ENCODE assay signal across 35 mouse cellular contexts in genomic region chr3:101285851-101286250, GRCm38 (mm10). TPM values are rescaled to one million over a fixed set of nuclear protein-coding genes. Genes with fewer than 3 reads are reported as not detected.
DNase-seq lines count a peak whose midpoint lies in the region; ATAC-seq and TF ChIP-seq lines count a peak whose summit lies in the region.
"Had no signal": no experiment of that assay in that cellular context is flagged by ENCODE, and none has a peak within 500 bp of the region (broad histone marks: within the 10 kb centered on the region; RNA-seq: fewer than 3 reads in every experiment).

No protein-coding gene starts in this region.

- peaks cover 25% of the 10 kb centered on the region for H3K4me1 ChIP-seq in spleen, adult 2 months (ENCODE audit: control insufficient read depth, insufficient read depth, insufficient read length)
- H3K4me1 ChIP-seq in midbrain, embryonic 16.5 days (ENCODE audit: control insufficient read depth, insufficient read depth, low read length) = no peaks in the 10 kb centered on the region

- no peak overlapping the region for H3K9ac ChIP-seq in midbrain, embryonic 16.5 days (ENCODE audit: low read depth, low read length)
- H3K9ac ChIP-seq: embryonic facial prominence, embryonic 15.5 days; forebrain, embryonic 13.5 days; liver, embryonic 14.5 days; midbrain, embryonic 13.5 days; neural tube, embryonic 12.5 days had no signal

- peak overlapping the region; percentile 76 for H3K4me3 ChIP-seq in spleen, adult 2 months (ENCODE audit: extremely low read depth, insufficient read depth, insufficient read length)
- no peak overlapping the region for H3K4me3 ChIP-seq in midbrain, embryonic 16.5 days (ENCODE audit: low read depth, low read length)
- H3K4me3 ChIP-seq: embryonic facial prominence, embryonic 10.5 days; embryonic facial prominence, embryonic 15.5 days; forebrain, embryonic 13.5 days; midbrain, embryonic 13.5 days; neural tube, embryonic 12.5 days had no signal

- H3K27me3 ChIP-seq in spleen, adult 2 months (ENCODE audit: control insufficient read depth, insufficient read depth, low read length) = no peaks in the 10 kb centered on the region
- H3K27me3 ChIP-seq in midbrain, embryonic 16.5 days (ENCODE audit: control insufficient read depth, insufficient read depth, low read depth, low read length) = no peaks in the 10 kb centered on the region
- H3K27me3 ChIP-seq: embryonic facial prominence, embryonic 15.5 days; forebrain, embryonic 13.5 days; midbrain, embryonic 13.5 days; neural tube, embryonic 12.5 days had no signal

- no peak for DNase-seq in spleen, adult 2 months (ENCODE audit: low read depth in 1 of 2, low spot score in 2 of 2)
- DNase-seq in spleen, postnatal 36 days (ENCODE audit: low spot score in 2 of 2) = no peak
- peak; percentile 59 for DNase-seq in T-cell, adult 2 months (ENCODE audit: low spot score)
- peak; percentile 73 for DNase-seq in naive thymus-derived CD4-positive, alpha-beta T cell, adult 2 months (ENCODE audit: low read depth)
- DNase-seq in thymus, postnatal 4 days = peak; percentile 47
- no peak for DNase-seq in left cerebral cortex, adult 18-20 months (ENCODE audit: low spot score in 2 of 2)
- no peak for DNase-seq in ovary, postnatal 14 days (ENCODE audit: low spot score)
- DNase-seq: adrenal gland, postnatal 14 days; cerebellum, adult 11-12 months; cerebellum, adult 9-11 months; gastrocnemius, postnatal 14 days; heart, postnatal 4 days; kidney, adult 8-10 months; kidney, postnatal 10 days; layer of hippocampus, postnatal 36 days; liver; lung, adult 2 months; lung, postnatal 10 days; right cerebral cortex, postnatal 4 days had no signal

- H3K4me2 ChIP-seq in midbrain, embryonic 16.5 days (ENCODE audit: low read length) = no peak overlapping the region
- H3K4me2 ChIP-seq: embryonic facial prominence, embryonic 15.5 days; forebrain, embryonic 13.5 days; heart, embryonic 11.5 days; midbrain, embryonic 13.5 days; neural tube, embryonic 12.5 days had no signal

- TF ChIP-seq CTCF in spleen, adult 2 months (IDR thresholded peaks at IDR 0.05; ENCODE audit: extremely low read depth, insufficient read depth, insufficient read length, insufficient replicate concordance) = no peak

- TF ChIP-seq POLR2A in spleen, adult 2 months (IDR thresholded peaks at IDR 0.05; ENCODE audit: low read depth, low read length) = no peak

- peak overlapping the region; percentile 88 for H3K27ac ChIP-seq in spleen, adult 2 months (ENCODE audit: insufficient read depth, low read length)
- no peak overlapping the region for H3K27ac ChIP-seq in midbrain, embryonic 16.5 days (ENCODE audit: low read length)
- H3K27ac ChIP-seq: embryonic facial prominence, embryonic 10.5 days; embryonic facial prominence, embryonic 15.5 days; forebrain, embryonic 13.5 days; liver, embryonic 14.5 days; macrophage; midbrain, embryonic 13.5 days; neural tube, embryonic 12.5 days had no signal

- no peak for ATAC-seq in midbrain, embryonic 16.5 days
- ATAC-seq: forebrain, embryonic 13.5 days; hindbrain, embryonic 16.5 days; intestine, embryonic 16.5 days; midbrain, embryonic 13.5 days had no signal

- H3K9me3 ChIP-seq in midbrain, embryonic 16.5 days (replicated peaks; ENCODE audit: control insufficient read depth, low read length, poor library complexity, severe bottlenecking) = no peaks in the 10 kb centered on the region
- H3K9me3 ChIP-seq: embryonic facial prominence, embryonic 10.5 days; embryonic facial prominence, embryonic 15.5 days; forebrain, embryonic 13.5 days; G1E; midbrain, embryonic 13.5 days; neural tube, embryonic 12.5 days had no signal

- 64% methylated on average over 12 of the region's 12 CpGs for WGBS in spleen, adult 2 months
- WGBS in midbrain, embryonic 16.5 days = 93% methylated on average over 12 of the region's 12 CpGs

- peaks cover 11% of the 10 kb centered on the region for H3K36me3 ChIP-seq in spleen, adult 2 months (ENCODE audit: control insufficient read depth, insufficient read depth, low read length)
- no peaks in the 10 kb centered on the region for H3K36me3 ChIP-seq in midbrain, embryonic 16.5 days (ENCODE audit: control insufficient read depth, insufficient read depth, low read length)
- H3K36me3 ChIP-seq: embryonic facial prominence, embryonic 10.5 days; embryonic facial prominence, embryonic 15.5 days; G1E; midbrain, embryonic 13.5 days; neural tube, embryonic 12.5 days had no signal

RNA-seq across cellular contexts. Expression of gene Cd2, which starts 1.9 kb away (rescaled TPM):
- 38.2 and 50.2 TPM in 2 replicates for polyA plus RNA-seq in spleen, adult 2 months (2012; rRNA removed)
- total RNA-seq in left cerebral cortex, adult 18-20 months (2021) = not detected
- polyA plus RNA-seq in midbrain, embryonic 16.5 days (2015; fragmentation: Nextera tagmentation; extraction: Ambion mirVana) = not detected in 2 replicates
- total RNA-seq: granulocyte monocyte progenitor cell, adult 5-6 weeks; layer of hippocampus, postnatal 36 days; left cerebral cortex, postnatal 14 days had no signal
- polyA plus RNA-seq: embryonic facial prominence, embryonic 10.5 days; forebrain, embryonic 13.5 days; G1E; limb, embryonic 11.5 days; liver, embryonic 14.5 days; neural tube, embryonic 12.5 days; stomach, embryonic 14.5 days had no signal

Comparison
In these comparisons a context has a peak if more than half of its experiments do, and no peak if none do; other contexts are left out.
1. DNase-seq: peak in T-cell, adult 2 months (single experiment), naive thymus-derived CD4-positive, alpha-beta T cell, adult 2 months (single experiment) and thymus, postnatal 4 days (single experiment); none in spleen, adult 2 months (0 of 2), spleen, postnatal 36 days (0 of 2), left cerebral cortex, adult 18-20 months (0 of 2) and ovary, postnatal 14 days (single experiment).
2. RNA of gene Cd2, which starts 1.9 kb away (polyA plus RNA-seq): 38.2 to 50.2 TPM in spleen, adult 2 months; not detected in midbrain, embryonic 16.5 days; every median in the first group is over 10 times any median in the second.